Mouse (Mus musculus) liver, embryonic 14.5 days (tissue): ENCODE data around the gene Abl1. TPM values are rescaled to one million over a fixed set of nuclear protein-coding genes. Genes with fewer than 3 reads are reported as not detected.
A peak's percentile ranks its signal among the peaks of the same experiment; 100 is the strongest.

Source experiments
- ATAC-seq: fragments of 200-750 bp; cut with Nextera tagmentation; 2 replicates; pipeline ENCODE4 v1.8.0; 2017; ENCODE audit warnings: moderate number of reproducible peaks, mild to moderate bottlenecking, moderate library complexity; ENCODE audit not compliant: insufficient read depth
- DNase-seq, 3 experiments: peaks; one replicate each; pipeline ENCODE4 v3.0.0-alpha.2; 2012 to 2013; ENCODE audit warnings: low read depth in 3 of 3, low spot score in 3 of 3
- H3K27ac ChIP-seq: fragments of 300-500 bp; sonication (generic); 2 replicates; pipeline ENCODE4 v1.5.1; 2014; ENCODE audit warnings: moderate library complexity, mild to moderate bottlenecking, control low read depth, inconsistent platforms
- H3K27me3 ChIP-seq: fragments of 300-500 bp; sonication (generic); 2 replicates; pipeline ENCODE4 v1.6.1; 2014; ENCODE audit warnings: mild to moderate bottlenecking, low read length, moderate library complexity; ENCODE audit not compliant: control insufficient read depth, insufficient read depth
- H3K36me3 ChIP-seq: fragments of 300-500 bp; sonication (generic); replicated peaks from 2 replicates; pipeline ENCODE4 v1.6.1; 2014; ENCODE audit warnings: low read depth; ENCODE audit not compliant: control insufficient read depth, insufficient read depth
- H3K4me1 ChIP-seq, 2 experiments: fragments of 200-500 bp in 1 of 2; fragments of 300-500 bp in 1 of 2; sonication (generic) in 1 of 2; replicated peaks; 2 replicates each; pipeline ENCODE4 v1.6.1; 2012 to 2014; ENCODE audit warnings: antibody characterized with exemption in 1 of 2, inconsistent platforms in 1 of 2, low read length in 1 of 2; ENCODE audit not compliant: control insufficient read depth in 2 of 2, insufficient read depth in 2 of 2
- H3K4me2 ChIP-seq: fragments of 300-500 bp; sonication (generic); 2 replicates; pipeline ENCODE4 v1.6.1; 2014; ENCODE audit warnings: low read depth, mild to moderate bottlenecking, control low read depth, moderate library complexity
- H3K4me3 ChIP-seq, 2 experiments: fragments of 200-500 bp in 1 of 2; fragments of 300-500 bp in 1 of 2; sonication (generic) in 1 of 2; 2 replicates each; pipeline ENCODE4 v1.5.1; 2012 to 2014; ENCODE audit warnings: low read depth in 2 of 2, low read length in 2 of 2, mild to moderate bottlenecking in 2 of 2, control low read depth in 1 of 2, inconsistent platforms in 1 of 2, moderate library complexity in 1 of 2; ENCODE audit not compliant: insufficient read depth in 1 of 2
- H3K9ac ChIP-seq: fragments of 300-500 bp; sonication (generic); replicated peaks from 2 replicates; pipeline ENCODE4 v1.6.1; 2014; ENCODE audit warnings: mild to moderate bottlenecking, control low read depth, moderate library complexity
- H3K9me3 ChIP-seq: fragments of 300-500 bp; sonication (generic); 2 replicates; pipeline ENCODE4 v1.6.1; 2016; ENCODE audit warnings: low read length, mixed read lengths; ENCODE audit not compliant: control insufficient read depth
- CTCF ChIP-seq: IDR thresholded peaks from 2 replicates; pipeline ENCODE4 v1.5.1; 2016; ENCODE audit warnings: antibody characterized with exemption, low read depth, control low read depth
- EP300 ChIP-seq: IDR thresholded peaks from 2 replicates; pipeline ENCODE4 v1.6.1; 2016; ENCODE audit warnings: antibody characterized with exemption, low read depth
- WGBS: fragments of 180-500 bp; shearing (Covaris S2); extraction: QIAGEN DNeasy Blood & Tissue Kit; methylation state at CpG from one replicate; pipeline ENCODE4 v1.1.7; 2014; ENCODE audit not compliant: insufficient replicate concordance; 5-methylcytosine and 5-hydroxymethylcytosine counted together
- polyA plus RNA-seq, 2 experiments: library from polyadenylated mRNA; depleted of rRNA in 1 of 2; stranded (reverse) in 1 of 2; unstranded in 1 of 2; fragments of >200 nt; fragmentation: Nextera tagmentation in 1 of 2; extraction: Ambion mirVana in 1 of 2; gene quantifications; 2 replicates each; pipeline versions ENCODE4 v1.2.1 to v1.2.3; 2012 to 2014

The Abl1 gene
- polyA plus RNA-seq, 2 experiments, result 4.8 to 9.6 TPM

GRCm38 (mm10) chr2:31761115-31761531, 72.9 kb downstream of the Abl1 start:
- H3K9me3 ChIP-seq, result no peaks in the 10 kb centered on the region
- DNase-seq (no peak), ATAC-seq (no peak)
- H3K36me3 ChIP-seq, result no peaks in the 10 kb centered on the region
- peaks cover 10 to 35% of the 10 kb centered on the region in 2 experiments for H3K4me1 ChIP-seq
- H3K27me3 ChIP-seq, result no peaks in the 10 kb centered on the region
- WGBS, result 36% methylated on average over 7 of the region's 7 CpGs
- no peak for TF ChIP-seq EP300
- H3K27ac ChIP-seq, result no peak overlapping the region
- H3K4me2 ChIP-seq, result peak overlapping the region; percentile 72
- peak overlapping the region; percentile 84 for H3K9ac ChIP-seq
- peak overlapping the region; percentile 45 to 74 for H3K4me3 ChIP-seq

GRCm38 (mm10) chr2:31761585-31761984, 73.4 kb downstream of the Abl1 start:
- Histone ChIP-seq H3K4me3 (peak overlapping the region; percentile 45 to 74; a peak in 3 of 4 replicates), H3K36me3 (no peaks in the 10 kb centered on the region), H3K27me3 (no peaks in the 10 kb centered on the region), H3K9me3 (no peaks in the 10 kb centered on the region), H3K4me2 (peak overlapping the region; percentile 72), H3K27ac (no peak overlapping the region), H3K9ac (peak overlapping the region; percentile 27; the same call in 1 of the 2 replicates), H3K4me1 (peaks cover 10 to 35% of the 10 kb centered on the region in 2 experiments)
- no peak for DNase-seq
- WGBS, result 41% methylated on average over 4 of the region's 4 CpGs
- ATAC-seq, result no peak
- no peak for TF ChIP-seq CTCF

GRCm38 (mm10) chr2:31762155-31762554, 74.0 kb downstream of the Abl1 start:
- Histone ChIP-seq H3K36me3 (no peaks in the 10 kb centered on the region), H3K27me3 (no peaks in the 10 kb centered on the region), H3K4me2 (peak overlapping the region; percentile 72; the same call in 1 of the 2 replicates), H3K9me3 (no peaks in the 10 kb centered on the region), H3K4me3 (no peak overlapping the region), H3K9ac (no peak overlapping the region), H3K4me1 (peaks cover 10 to 35% of the 10 kb centered on the region in 2 experiments), H3K27ac (no peak overlapping the region)
- TF ChIP-seq EP300, result no peak
- no peak for TF ChIP-seq CTCF
- no peak for ATAC-seq
- DNase-seq, result no peak
- 68% methylated on average over 3 of the region's 3 CpGs for WGBS

- no peak overlapping the region for H3K27ac ChIP-seq
- H3K36me3 ChIP-seq, result no peaks in the 10 kb centered on the region
- H3K27me3 ChIP-seq, result no peaks in the 10 kb centered on the region
- DNase-seq, result no peak
- H3K9me3 ChIP-seq, result no peaks in the 10 kb centered on the region
- no peak overlapping the region for H3K4me3 ChIP-seq
- TF ChIP-seq CTCF, result no peak
- TF ChIP-seq EP300, result no peak
- no peak overlapping the region for H3K4me2 ChIP-seq
- ATAC-seq, result no peak
- H3K9ac ChIP-seq, result no peak overlapping the region
- WGBS, result 69% methylated on average over 2 of the region's 2 CpGs
- peaks cover 10 to 35% of the 10 kb centered on the region in 2 experiments for H3K4me1 ChIP-seq
Measured at GRCm38 (mm10) chr2:31762853-31763252, 74.7 kb downstream of the Abl1 start.

GRCm38 (mm10) chr2:31763271-31763670, 75.1 kb downstream of the Abl1 start:
- WGBS, result 22% methylated on average over 2 of the region's 2 CpGs
- H3K4me1 ChIP-seq, result peaks cover 10 to 35% of the 10 kb centered on the region in 2 experiments
- no peak overlapping the region for H3K4me3 ChIP-seq
- no peak overlapping the region for H3K4me2 ChIP-seq
- no peak for TF ChIP-seq EP300
- no peaks in the 10 kb centered on the region for H3K27me3 ChIP-seq
- ATAC-seq, result no peak
- no peak overlapping the region for H3K27ac ChIP-seq
- H3K9ac ChIP-seq, result no peak overlapping the region
- H3K9me3 ChIP-seq, result no peaks in the 10 kb centered on the region
- H3K36me3 ChIP-seq, result no peaks in the 10 kb centered on the region
- no peak for DNase-seq
